Mouse (Mus musculus): Measurements from ENCODE around the gene Hist1h4h. TPM values are rescaled to one million over a fixed set of nuclear protein-coding genes. Genes with fewer than 3 reads are reported as not detected.
A peak's percentile ranks its signal among the peaks of the same experiment; 100 is the strongest.

Hist1h4h gene
- polyA plus RNA-seq, 1 experiment from 2014 or later = 4.4 TPM

DNA sequence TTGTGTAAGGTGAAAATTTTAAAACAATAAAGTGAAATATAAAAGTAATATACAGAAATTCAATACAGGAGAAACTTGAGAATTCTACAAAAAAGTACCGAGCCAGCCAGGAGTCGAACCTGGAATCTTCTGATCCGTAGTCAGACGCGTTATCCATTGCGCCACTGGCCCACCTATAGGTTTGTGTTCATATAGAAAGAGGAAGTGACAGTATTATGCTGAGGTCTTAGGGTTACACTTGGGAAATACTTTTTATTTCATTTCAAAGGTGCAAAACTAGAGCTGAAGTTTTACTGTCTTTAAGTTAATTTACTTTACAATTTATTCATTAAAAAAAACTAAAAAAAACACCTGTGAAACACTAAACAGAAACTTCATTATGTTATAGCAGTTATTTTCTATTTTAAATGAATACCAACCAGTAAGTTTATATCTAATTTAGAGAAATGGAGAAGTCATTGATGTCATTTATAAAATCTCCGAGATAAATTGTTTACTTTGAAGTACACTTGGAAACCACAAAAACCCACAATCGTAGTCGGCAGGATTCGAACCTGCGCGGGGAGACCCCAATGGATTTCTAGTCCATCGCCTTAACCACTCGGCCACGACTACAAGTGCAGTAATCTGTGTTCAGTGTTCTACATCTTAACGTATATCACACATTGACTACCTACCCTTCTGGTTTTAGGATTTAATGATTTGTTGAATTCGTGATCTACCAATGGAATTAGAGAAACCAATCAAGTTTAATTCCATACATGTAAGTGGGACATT lies 30.2 kb upstream of the Hist1h4h start:
- H3K27me3 ChIP-seq (replicated peaks) = no peaks in the 10 kb centered on the region
- under 1% methylated on average over 17 of the region's 17 CpGs for WGBS (ENCODE audit: insufficient replicate concordance)
- peak overlapping the region; percentile 42 for H3K4me3 ChIP-seq
- no peaks in the 10 kb centered on the region for H3K36me3 ChIP-seq
- peak; percentile 80 for ATAC-seq
- H3K4me2 ChIP-seq = peak overlapping the region; percentile 75
- peaks cover 70% of the 10 kb centered on the region for H3K4me1 ChIP-seq
- H3K9ac ChIP-seq = peak overlapping the region; percentile 54; the same call in 1 of the 2 replicates
- no peak overlapping the region for H3K27ac ChIP-seq
- no peaks in the 10 kb centered on the region for H3K9me3 ChIP-seq (replicated peaks)

DNA sequence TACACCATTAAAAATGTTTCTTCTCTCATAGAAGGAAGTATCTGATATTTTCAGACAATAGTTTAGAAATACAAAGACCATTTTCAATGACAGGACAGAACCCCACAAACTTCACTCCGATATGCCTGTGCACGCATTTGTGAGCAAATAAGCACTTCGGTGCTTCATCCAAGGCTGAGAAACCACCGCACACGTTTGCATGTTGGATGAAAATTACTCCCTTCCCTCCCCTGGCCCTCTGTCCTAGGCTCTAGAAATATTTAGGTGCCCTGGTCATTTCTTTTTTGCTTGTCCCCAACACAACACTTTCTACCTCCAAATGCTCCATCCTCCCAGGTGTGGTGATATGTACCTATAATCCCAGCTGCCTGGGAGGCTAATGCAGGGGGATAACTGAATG lies 29.3 kb upstream of the Hist1h4h start:
- Histone ChIP-seq H3K9me3 (replicated peaks) (no peaks in the 10 kb centered on the region), H3K27ac (no peak overlapping the region; the same call in 1 of the 2 replicates), H3K4me1 (peaks cover 77% of the 10 kb centered on the region), H3K9ac (peak overlapping the region; percentile 54), H3K27me3 (replicated peaks) (no peaks in the 10 kb centered on the region), H3K4me2 (peak overlapping the region; percentile 63), H3K4me3 (peak overlapping the region; percentile 42), H3K36me3 (no peaks in the 10 kb centered on the region)
- 20% methylated on average over 5 of the region's 5 CpGs for WGBS (ENCODE audit: insufficient replicate concordance)
- ATAC-seq = no peak

DNA sequence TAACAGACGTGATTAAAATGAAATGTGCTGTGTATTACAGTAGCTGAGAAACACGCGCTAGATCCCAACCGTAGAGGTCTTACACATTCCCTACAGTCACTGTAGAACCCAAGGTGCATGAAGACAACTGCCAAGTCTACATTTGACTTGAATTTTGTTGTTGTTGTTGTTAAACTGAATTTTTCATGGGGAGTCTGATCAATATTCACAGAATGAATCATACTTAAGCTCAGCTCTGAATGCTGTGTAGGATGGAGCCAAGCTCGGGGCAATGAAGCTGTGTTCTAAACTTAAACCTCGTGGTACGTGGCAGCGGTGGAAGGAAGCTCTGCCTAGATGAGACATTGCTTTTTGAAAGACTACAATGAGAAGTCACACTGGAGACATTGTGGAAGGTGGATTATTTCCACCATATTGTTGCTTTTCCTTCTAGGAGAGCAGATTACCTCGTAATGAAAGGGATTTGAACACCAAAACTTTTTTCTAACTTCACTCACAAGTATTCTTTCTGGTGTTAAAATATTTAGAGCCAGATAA lies 28.8 kb upstream of the Hist1h4h start:
- Histone ChIP-seq H3K27ac (peak overlapping the region; percentile 37; the same call in 1 of the 2 replicates), H3K9ac (peak overlapping the region; percentile 54), H3K4me2 (peak overlapping the region; percentile 63), H3K36me3 (no peaks in the 10 kb centered on the region), H3K4me3 (peak overlapping the region; percentile 42), H3K4me1 (peaks cover 80% of the 10 kb centered on the region), H3K27me3 (replicated peaks) (no peaks in the 10 kb centered on the region), H3K9me3 (replicated peaks) (no peaks in the 10 kb centered on the region)
- no peak for ATAC-seq
- 24% methylated on average over 9 of the region's 9 CpGs for WGBS (ENCODE audit: insufficient replicate concordance)

DNA sequence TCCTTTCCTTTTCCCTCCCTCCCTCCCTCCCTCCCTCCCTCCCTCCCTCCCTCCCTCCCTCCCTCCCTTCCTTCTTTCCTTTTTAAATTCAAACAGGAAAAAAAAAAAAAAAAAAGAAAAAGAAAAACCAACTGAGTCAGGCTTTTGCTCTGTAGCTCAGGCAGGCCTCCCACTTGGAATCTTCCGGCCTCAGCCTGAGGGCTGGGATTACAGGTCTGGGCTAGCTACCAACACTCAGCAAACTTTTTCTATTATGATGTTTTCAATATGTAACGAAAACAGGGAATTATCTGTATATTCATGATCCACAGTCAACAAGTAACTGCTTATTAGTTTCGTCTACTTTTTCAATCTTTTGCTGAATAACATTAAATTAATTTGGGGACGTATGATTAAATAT lies 27.9 kb upstream of the Hist1h4h start:
- 63% methylated on average over 4 of the region's 4 CpGs for WGBS (ENCODE audit: insufficient replicate concordance)
- H3K9ac ChIP-seq = no peak overlapping the region
- ATAC-seq = no peak
- no peak overlapping the region for H3K4me3 ChIP-seq
- no peaks in the 10 kb centered on the region for H3K36me3 ChIP-seq
- peak overlapping the region; percentile 63; the same call in 1 of the 2 replicates for H3K4me2 ChIP-seq
- no peaks in the 10 kb centered on the region for H3K9me3 ChIP-seq (replicated peaks)
- no peak overlapping the region for H3K27ac ChIP-seq
- no peaks in the 10 kb centered on the region for H3K27me3 ChIP-seq (replicated peaks)
- H3K4me1 ChIP-seq = peaks cover 78% of the 10 kb centered on the region

DNA sequence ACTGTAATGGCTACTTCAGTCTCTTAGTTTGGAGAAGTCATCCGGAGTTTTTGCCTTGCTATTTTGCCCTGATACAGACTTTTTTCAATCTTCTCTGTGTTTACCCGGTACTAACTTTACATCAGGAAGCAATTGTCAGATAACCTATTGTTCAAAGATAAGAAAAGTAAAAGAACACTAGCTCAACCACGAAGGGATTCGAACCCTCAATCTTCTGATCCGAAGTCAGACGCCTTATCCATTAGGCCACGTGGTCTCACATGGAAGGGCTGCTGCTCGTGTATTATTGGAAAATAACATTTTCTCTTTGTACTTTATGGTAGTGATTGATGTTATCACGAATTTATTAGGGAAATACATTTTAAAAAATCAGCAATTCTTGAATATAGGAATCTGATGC lies 27.1 kb upstream of the Hist1h4h start:
- WGBS (ENCODE audit: insufficient replicate concordance) = 1% methylated on average over 9 of the region's 9 CpGs
- Histone ChIP-seq H3K4me1 (peaks cover 74% of the 10 kb centered on the region), H3K27ac (peak overlapping the region; percentile 60; the same call in 1 of the 2 replicates), H3K4me3 (peak overlapping the region; percentile 37; the same call in 1 of the 2 replicates), H3K4me2 (peak overlapping the region; percentile 52), H3K36me3 (no peaks in the 10 kb centered on the region), H3K9ac (0 out of 2 replicates have a peak overlapping the region, but pooled peaks have one; percentile 39), H3K27me3 (replicated peaks) (no peaks in the 10 kb centered on the region), H3K9me3 (replicated peaks) (no peaks in the 10 kb centered on the region)
- no peak for ATAC-seq

DNA sequence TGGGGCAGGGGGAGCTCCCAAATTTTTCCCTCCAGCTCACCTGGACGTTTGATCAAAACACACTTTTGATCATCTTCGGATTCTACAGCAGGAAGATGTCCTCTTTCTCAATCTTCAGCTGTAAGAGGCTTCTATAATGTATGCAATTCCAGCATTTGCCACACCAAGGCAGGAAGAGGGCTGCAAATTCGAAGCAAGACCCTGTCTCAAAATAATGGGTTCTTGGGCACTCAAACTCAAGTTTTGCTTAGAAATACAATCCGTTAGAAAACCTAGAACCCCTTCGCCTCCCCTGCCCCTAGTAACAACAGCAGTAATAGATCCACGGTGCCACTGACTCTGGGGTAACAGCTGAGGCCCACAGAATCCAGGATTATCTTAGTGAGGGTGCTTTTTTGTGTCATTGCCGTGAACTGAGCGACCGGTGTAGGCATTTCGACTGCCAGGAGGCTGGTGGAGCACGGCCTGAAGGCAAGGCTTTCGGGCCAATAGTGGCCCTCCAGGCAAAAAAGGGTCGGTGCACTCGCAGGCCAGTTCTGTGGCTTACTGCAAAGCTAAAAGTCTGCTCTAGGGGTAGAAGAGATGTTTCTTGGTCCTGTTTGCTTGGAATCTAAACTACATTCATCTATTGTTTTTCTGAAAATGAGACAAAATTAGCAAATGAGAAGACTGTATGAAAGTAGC lies 25.0 kb upstream of the Hist1h4h start:
- H3K4me2 ChIP-seq = peak overlapping the region; percentile 82
- peak overlapping the region; percentile 60 for H3K4me3 ChIP-seq
- peaks cover 65% of the 10 kb centered on the region for H3K4me1 ChIP-seq
- 5% methylated on average over 14 of the region's 14 CpGs for WGBS (ENCODE audit: insufficient replicate concordance)
- H3K9me3 ChIP-seq (replicated peaks) = no peaks in the 10 kb centered on the region
- 0 out of 2 replicates have a peak, but pooled peaks cover 2% of the 10 kb centered on the region for H3K27me3 ChIP-seq (replicated peaks)
- H3K36me3 ChIP-seq = no peaks in the 10 kb centered on the region
- ATAC-seq = peak; percentile 46; the same call in 1 of the 2 replicates
- H3K27ac ChIP-seq = peak overlapping the region; percentile 46
- H3K9ac ChIP-seq = peak overlapping the region; percentile 75

DNA sequence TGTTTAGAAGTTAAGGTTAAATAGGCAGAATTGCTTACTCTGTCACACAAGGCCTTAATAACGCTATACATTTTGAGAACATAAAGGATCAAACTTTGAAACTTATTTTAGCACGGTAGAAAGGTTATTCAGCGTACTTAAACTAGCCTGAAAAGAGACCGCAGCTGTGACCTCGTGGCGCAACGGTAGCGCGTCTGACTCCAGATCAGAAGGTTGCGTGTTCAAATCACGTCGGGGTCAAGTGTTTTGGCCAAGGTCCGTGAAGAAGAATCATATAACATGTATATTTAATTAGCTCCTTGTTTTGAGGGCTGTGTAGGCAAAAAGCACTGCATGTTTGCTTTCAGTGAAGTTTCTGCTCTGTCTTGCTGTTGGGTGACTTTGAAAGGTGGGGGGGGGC lies 24.5 kb upstream of the Hist1h4h start:
- peaks cover 65% of the 10 kb centered on the region for H3K4me1 ChIP-seq
- peak; percentile 39 for ATAC-seq
- no peaks in the 10 kb centered on the region for H3K36me3 ChIP-seq
- peak overlapping the region; percentile 60 for H3K4me3 ChIP-seq
- WGBS (ENCODE audit: insufficient replicate concordance) = 1% methylated on average over 13 of the region's 13 CpGs
- peak overlapping the region; percentile 82 for H3K4me2 ChIP-seq
- no peaks in the 10 kb centered on the region for H3K9me3 ChIP-seq (replicated peaks)
- 0 out of 2 replicates have a peak, but pooled peaks cover 2% of the 10 kb centered on the region for H3K27me3 ChIP-seq (replicated peaks)
- peak overlapping the region; percentile 75 for H3K9ac ChIP-seq
- H3K27ac ChIP-seq = peak overlapping the region; percentile 62

DNA sequence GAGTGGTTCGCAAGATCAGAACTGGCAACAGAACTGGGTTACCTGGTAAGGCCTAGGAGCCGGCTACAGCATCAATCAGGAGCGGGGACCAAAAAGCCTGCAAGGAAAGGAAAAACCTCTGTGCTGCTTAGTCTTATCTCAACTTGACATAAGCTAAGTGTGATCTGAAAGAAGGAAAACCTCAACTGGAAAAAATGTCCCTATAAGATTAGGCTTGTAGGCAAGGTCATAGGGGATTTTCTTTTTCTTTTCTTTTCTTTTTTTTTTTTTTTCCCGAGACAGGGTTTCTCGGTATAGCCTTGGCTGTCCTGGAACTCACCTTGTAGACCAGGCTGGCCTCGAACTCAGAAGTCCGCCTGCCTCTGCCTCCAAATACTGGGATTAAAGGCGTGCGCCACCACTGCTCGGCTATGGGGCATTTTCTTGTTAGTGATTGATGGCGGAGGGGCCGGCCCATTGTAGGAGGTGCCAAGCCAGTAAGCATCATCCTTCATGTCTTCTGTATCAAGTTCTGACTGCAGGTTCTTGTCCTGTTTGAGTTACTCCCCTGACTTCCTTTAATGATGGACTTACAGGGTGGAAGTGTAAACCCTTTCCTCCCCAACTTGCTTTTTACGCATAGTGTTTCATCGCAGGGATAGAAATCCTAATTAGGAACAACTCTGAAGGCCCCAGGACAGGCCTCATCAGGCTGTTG lies 23.9 kb upstream of the Hist1h4h start:
- Histone ChIP-seq H3K4me3 (peak overlapping the region; percentile 60), H3K4me1 (peaks cover 65% of the 10 kb centered on the region), H3K27ac (peak overlapping the region; percentile 62), H3K9ac (0 out of 2 replicates have a peak overlapping the region, but pooled peaks have one; percentile 39), H3K4me2 (peak overlapping the region; percentile 82), H3K9me3 (replicated peaks) (no peaks in the 10 kb centered on the region), H3K36me3 (no peaks in the 10 kb centered on the region), H3K27me3 (replicated peaks) (0 out of 2 replicates have a peak, but pooled peaks cover 2% of the 10 kb centered on the region)
- peak; percentile 58 for ATAC-seq
- 6% methylated on average over 14 of the region's 14 CpGs for WGBS (ENCODE audit: insufficient replicate concordance)

DNA sequence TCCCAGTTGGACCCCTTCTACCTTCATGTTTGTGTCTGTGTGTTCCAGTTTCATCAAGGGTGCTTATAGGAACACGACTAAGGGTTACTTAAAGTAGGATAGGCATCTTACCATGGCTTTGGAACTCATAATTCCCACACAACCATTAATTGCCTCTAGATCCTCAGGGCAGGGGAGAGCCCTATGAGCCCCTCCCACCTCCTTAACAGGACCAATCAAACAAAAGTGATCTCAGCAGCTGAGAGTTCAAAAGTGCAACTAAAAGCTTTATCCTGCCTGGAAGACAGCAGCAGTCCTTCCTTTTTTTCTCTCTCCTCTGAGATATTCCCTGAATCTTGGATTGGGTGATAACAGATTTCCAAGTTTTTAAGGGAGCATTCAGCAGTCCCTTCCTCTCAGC lies 20.7 kb upstream of the Hist1h4h start:
- no peaks in the 10 kb centered on the region for H3K9me3 ChIP-seq (replicated peaks)
- no peaks in the 10 kb centered on the region for H3K36me3 ChIP-seq
- no peak overlapping the region for H3K9ac ChIP-seq
- no peak overlapping the region for H3K4me2 ChIP-seq
- H3K27ac ChIP-seq = no peak overlapping the region
- 17% methylated on average over 1 of the region's 1 CpGs for WGBS (ENCODE audit: insufficient replicate concordance)
- no peak for ATAC-seq
- 0 out of 2 replicates have a peak, but pooled peaks cover 2% of the 10 kb centered on the region for H3K27me3 ChIP-seq (replicated peaks)
- peaks cover 40% of the 10 kb centered on the region for H3K4me1 ChIP-seq
- H3K4me3 ChIP-seq = no peak overlapping the region

DNA sequence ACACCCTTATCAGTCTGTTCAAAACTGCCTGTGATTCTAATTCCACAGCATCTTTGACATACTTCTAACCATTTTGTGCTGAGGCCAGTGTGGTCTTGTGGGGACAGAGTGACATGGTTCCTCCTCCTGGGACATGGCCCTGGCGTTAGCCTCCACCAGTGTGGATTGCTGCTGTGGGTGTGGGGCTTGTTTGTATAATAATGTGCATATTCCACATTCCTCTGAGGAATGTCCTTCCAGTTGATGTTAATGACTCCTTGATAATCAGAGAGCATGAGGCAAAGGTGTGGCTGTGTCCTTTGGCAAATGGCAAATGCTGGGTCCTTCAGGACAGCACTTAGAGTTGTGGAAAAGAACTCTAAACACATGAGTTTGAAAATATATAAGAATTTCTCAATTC lies 17.3 kb upstream of the Hist1h4h start:
- no peaks in the 10 kb centered on the region for H3K36me3 ChIP-seq
- H3K27me3 ChIP-seq (replicated peaks) = 0 out of 2 replicates have a peak, but pooled peaks cover 2% of the 10 kb centered on the region
- H3K4me3 ChIP-seq = no peak overlapping the region
- H3K9me3 ChIP-seq (replicated peaks) = no peaks in the 10 kb centered on the region
- 81% methylated on average over 1 of the region's 1 CpGs for WGBS (ENCODE audit: insufficient replicate concordance)
- H3K4me1 ChIP-seq = peaks cover 22% of the 10 kb centered on the region
- ATAC-seq = no peak
- no peak overlapping the region for H3K27ac ChIP-seq
- no peak overlapping the region for H3K4me2 ChIP-seq
- H3K9ac ChIP-seq = no peak overlapping the region

DNA sequence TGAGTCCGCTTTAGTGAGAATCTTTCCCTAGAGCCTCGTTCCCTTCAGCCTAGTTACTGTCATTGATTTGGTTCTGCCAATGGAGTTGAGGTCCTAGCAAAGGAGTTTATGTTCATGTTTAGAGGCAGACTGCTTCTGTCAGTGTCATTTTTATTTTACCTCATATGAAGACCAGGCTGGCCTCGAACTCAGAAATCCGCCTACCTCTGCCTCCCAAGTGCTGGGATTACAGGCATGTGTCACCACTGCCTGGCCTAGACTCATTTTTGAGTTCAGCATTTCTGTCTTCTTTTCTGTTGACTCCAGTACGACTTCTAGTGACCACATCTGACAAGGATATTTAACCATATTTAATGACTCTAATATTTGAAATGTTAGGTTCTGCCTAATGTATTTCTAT lies 15.6 kb upstream of the Hist1h4h start:
- Histone ChIP-seq H3K36me3 (no peaks in the 10 kb centered on the region), H3K9ac (no peak overlapping the region), H3K4me3 (no peak overlapping the region), H3K4me2 (0 out of 2 replicates have a peak overlapping the region, but pooled peaks have one; percentile 6), H3K27me3 (replicated peaks) (0 out of 2 replicates have a peak, but pooled peaks cover under 1% of the 10 kb centered on the region), H3K27ac (peak overlapping the region; percentile 2; the same call in 1 of the 2 replicates), H3K4me1 (peaks cover 33% of the 10 kb centered on the region), H3K9me3 (replicated peaks) (no peaks in the 10 kb centered on the region)
- 54% methylated on average over 5 of the region's 5 CpGs for WGBS (ENCODE audit: insufficient replicate concordance)
- ATAC-seq = no peak
